Mouse (Mus musculus) layer of hippocampus, postnatal 14 days (tissue): ENCODE data around the gene Snx8. TPM values are rescaled to one million over a fixed set of nuclear protein-coding genes. Genes with fewer than 3 reads are reported as not detected.
"Not testable (repeated sequence)": the region's sequence is repeated elsewhere in the genome, so short reads cannot be mapped to it uniquely, and the experiment has no call there.

Experiments
- DNase-seq, 2 experiments: peaks; one replicate each; pipeline ENCODE4 v3.0.0; 2021 to 2022; ENCODE audit warnings: low spot score in 2 of 2, mixed read lengths in 1 of 2
- total RNA-seq, 2 experiments: library from RNA; stranded (reverse); gene quantifications; 2 replicates each; pipeline ENCODE4 v1.2.3; 2021

Snx8 gene
- total RNA-seq, 2 experiments from 2014 or later, result 13.1 to 13.3 TPM

DNA sequence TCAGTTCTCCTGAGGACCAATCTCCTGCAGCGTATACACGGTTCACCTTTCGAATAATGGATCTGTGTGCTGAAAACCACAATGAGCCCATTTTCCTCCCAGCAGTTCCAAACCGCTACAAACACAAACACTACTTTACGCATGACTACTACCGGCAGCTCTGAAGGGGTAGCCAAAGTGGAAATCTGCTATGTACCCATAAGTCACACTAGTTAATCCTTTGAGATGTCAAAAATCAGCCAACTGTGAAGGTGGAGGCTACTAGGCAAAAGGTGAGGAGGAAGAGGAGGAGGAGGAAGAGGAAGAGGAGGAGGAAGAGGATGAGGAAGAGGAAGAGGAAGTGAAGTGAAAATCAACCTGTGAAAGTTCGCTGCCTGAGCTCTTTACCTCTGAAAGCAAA is 1.8 kb downstream of the Snx8 start:
- no peak for DNase-seq

DNA sequence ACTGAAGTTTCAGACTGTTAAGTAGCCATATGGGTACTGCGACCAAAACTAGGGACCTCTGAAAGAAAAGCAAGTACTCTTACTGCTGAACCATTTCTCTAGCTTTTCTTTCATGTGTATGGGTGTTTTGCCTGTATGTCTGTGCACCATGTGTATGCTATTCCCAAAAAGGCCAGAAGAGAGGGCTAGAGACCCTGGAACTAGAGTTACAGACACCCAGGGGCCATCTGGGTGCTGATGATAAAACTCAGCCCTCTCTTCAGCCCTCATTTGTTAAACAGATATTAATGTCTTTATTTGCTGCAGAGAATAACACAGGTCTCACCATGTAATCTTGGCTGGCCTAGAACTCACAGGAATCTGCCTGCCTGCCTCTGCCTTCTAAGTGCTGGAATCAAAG is 4.6 kb downstream of the Snx8 start:
- no peak for DNase-seq

DNA sequence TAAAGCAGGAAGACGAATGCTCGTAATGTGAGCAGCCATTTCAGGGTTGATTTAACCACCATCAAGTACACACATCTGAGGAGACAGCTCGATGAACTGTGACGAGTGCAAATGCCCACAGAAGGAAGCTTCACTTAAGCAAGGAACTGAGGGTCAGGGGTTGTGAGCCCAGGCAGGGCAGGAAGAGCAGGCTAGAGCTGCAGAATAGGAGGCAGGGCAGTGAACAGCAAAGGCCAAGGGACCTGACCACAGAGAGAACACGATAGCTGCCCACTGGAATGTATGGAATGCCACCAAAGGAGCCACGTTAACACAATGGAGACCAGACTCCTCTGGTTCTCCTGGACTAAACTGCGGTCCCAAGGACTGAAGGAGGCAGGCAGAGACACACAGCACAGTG is 5.5 kb downstream of the Snx8 start:
- DNase-seq, result no peak

DNA sequence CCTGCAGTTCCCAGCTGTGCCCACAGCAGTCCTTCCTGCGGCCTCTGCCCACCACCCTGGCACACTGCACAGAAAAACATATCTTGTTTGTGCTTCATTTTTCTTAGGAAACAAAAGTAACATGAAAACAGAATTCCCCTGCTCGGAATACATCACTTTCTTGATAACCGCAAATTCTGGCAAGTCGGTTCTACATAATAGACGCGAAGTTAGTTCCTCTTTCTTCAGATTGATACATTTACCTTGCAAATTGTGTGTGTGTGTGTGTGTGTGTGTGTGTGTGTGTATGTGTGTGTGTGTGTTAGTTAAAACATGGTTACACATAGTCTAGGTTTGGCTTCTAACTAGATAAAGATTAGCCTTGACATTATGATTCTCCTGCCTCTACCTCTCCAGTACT is 6.4 kb downstream of the Snx8 start:
- DNase-seq, result no peak

DNA sequence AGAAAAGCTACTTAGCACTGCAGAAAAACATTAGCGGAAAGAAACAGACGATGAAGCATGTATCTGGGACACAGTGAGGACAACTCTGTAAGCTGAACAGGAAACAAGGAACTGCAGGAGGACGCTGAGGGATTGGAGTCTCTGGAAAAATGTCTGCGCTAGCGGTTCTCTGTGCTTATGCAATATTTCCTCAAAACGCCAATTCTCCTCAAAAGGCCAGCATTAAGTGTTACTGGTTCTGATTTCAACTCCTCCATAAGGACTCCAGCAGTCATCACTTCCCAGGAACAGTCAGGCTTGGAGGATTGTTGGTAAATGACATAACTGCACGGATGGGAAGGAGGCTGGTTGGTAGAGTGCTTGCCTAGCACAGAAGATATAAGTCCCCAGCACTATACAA is 7.9 kb downstream of the Snx8 start:
- no peak for DNase-seq

DNA sequence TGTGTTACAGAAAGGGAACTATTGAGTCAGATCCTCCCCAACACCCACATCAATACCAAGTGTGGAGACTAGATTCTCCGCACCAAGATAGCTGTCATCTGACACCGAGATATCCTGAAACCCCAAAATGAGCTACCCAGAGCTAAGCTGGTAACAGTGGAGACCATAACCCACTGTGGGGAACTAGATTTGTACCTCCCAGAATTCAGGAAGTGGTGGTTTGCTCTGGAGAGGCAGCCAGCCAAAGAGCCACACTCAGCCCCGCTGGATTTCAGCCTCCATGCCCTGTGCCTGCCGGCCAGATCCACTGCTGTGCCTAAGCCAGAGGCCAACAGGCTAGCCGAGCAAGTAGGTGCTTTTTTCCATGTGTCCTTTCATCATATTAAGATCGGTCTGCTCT is 9.8 kb downstream of the Snx8 start:
- DNase-seq, result no peak

DNA sequence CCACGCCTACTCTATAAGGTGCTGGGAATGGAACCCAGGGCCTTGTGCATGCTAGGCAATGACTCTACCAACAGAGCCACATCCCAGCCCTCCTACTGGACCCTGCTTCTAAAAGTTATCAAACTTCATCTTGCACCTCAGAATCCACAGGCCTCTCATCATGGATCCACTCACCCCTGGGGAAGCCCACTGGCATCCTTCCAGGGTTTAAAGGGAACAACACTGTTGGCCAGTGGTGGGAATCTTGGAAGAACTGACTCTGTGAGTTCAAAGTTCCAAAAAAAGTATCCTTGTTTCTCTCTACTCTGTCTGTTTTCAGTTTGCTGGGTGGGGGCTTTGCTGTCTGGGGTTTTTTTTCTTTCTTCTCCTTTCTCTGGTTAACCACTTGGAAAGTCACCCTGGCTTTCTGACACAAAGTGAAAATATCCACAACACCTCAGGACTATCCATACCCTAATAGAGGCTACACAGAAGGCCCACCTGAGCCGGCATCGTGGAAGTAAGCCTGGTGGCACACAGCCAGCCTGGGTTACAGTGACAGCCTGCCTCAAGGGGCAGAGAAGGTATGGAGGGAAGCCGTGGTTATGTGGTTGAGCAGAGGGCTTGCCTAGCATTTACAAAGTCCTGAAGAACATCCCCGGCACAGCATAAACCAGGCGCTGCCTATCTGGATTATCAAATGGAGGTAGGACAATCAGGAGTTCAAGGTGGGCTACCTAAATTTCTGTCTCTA is 10.8 kb downstream of the Snx8 start:
- no peak for DNase-seq

DNA sequence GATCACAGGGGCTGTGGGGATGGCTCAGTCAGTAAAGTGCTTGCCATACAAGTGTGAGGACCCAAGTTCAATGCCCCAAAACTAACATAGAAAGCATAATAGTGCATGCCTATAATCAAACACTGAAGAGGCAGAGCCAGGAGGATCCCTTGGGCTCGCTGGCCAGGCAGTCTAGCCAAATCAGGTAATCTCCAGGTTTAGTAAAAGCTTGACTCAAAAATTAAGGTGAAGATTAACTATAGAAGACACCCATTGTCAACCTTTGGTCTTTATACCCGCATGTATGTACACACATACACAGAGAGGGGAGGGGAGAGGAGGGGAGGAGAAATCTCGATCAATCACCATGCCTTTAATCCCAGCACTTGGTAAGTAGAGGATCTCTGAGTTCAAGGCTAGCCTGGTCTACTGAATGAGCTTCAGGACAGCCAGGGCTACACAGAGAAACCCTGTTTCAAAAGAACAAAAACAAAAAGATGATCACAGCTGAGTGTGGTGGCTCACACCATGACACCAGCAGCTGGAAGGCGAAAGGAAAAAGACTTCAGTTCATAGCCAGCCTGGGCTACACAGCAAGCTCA is 13.7 kb downstream of the Snx8 start:
- no peak for DNase-seq

DNA sequence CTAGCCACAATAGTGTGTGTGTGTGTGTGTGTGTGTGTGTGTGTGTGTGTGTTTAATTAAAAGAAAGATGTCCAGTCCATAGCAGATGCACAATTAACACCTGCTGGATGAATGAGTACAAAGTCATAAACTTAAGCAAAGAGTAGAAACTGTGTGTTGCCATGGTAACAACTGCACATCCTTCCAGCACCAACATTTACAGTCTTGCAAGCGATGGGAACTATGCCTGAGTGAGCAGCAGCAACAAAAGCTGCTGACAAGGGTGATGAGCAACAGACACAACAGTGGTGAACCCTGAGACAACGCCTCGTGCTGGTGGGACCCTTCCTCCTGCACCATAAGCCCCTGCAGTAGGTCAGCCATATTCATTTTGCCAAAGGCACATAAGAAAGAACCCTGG is 14.8 kb downstream of the Snx8 start:
- DNase-seq, result peak in 1 of 2 experiments; percentile 14

DNA sequence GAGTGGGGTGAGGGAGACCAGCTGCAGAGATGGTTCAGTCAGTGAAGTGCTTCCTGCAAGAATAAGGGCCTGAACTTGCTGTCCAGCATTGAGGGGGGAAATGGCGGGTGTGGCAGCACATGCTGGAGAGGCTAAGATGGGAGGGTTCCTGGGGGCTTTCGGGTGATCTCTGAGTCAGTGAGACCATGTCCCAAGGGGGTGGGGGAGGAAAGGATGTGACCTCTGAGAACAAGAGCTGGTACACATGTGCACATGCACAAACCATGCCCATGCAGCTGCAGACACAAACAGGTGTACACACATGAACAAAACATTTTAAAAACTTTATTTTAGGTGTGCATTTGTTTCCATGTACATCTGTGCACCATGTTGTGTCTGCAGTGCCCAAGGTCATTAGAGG is 15.4 kb downstream of the Snx8 start:
- no peak for DNase-seq

DNA sequence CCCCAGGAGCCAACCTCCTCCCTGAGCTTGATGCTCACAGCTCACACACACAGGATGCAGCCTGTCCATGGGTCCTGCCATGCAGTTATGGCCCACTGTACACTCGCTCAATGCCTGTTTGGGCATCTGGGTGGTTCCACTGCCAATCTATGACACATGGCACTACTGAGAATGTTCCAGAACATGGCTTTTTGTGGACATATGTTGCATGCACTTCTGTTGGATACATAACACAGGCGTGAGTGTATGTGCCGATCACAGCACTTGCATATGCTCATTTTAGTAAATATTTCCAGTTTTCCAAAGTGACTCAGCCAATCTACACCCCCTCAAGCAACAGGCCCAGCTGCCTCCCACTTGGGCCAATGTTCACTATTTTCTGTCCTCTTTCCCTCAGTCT is 17.4 kb downstream of the Snx8 start:
- peak; percentile 61 to 85 for DNase-seq

DNA sequence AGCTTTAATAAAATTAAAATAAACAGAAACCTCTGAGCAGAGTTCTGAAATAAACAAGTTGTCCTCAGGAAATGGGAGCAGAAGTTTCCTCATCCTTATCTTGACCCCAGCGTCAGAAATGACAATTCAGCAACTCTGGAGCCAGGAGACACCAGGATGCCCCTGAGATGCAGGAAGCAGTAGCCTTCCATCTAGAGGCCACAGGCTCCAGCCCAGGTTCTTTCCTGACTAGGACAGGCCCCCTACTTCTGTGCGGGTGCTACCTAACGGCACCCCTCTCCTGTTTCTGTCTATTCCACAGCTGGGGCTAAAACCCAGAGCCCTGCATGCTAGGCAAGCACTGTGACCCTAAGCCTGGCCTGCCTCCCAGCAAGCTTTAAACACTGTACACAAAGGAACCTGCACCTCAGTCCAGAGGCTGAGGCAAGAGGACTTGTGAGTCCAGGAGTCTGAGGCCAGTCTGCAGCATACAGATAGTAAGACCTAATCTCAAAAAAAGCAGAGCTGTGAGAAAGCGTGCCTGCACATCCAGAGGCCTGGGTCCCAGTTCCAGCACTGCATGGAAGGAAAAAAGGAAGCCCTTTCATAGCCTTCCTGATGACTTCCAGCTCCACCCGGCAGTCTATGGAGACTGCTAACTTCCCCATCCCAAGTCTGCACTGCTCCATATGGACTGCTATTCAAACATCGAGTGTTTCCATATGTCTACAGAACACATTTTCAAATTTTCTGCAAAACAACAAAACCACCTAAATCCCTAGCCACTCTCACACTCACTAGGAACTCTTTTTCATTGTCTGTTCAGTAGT is 18.4 kb downstream of the Snx8 start:
- no peak for DNase-seq

DNA sequence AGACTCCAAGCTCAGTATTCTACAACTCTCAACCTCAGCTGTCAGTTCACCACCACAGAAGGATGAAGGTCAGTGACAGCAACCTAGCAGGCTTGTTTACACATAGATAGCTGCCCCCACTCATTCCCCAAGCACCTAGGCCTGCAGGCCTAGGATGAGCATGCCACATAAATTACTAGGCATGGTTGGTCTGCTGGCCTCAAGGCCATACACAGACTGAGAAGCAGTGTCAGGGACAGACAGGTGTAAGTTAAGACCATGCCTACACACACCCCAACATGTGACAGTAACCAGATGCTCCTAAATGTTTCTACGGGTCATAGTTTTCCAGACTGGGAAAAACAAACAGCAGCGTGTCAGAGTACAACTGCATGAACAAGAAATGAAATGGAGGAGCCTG is 19.6 kb downstream of the Snx8 start:
- DNase-seq, result no peak

DNA sequence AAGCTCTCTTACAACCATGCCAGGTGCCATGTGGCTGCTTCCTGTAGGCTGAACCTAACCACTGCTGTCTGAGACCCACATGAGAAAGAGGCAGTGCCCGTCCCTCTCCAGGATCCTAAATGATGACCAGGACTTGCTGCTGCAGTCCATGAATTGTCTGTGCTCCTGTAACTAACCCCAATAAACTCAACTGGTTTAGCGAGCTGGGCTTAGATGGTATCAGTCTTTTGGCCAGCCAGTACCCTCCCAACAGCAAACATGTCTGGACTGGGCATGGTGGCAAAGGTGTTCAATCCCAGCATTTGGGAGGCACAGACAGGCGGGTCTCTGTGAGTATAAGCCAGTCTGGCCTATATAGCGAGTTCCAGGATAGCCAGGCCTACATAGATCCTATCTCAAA is 20.1 kb downstream of the Snx8 start:
- no peak for DNase-seq

DNA sequence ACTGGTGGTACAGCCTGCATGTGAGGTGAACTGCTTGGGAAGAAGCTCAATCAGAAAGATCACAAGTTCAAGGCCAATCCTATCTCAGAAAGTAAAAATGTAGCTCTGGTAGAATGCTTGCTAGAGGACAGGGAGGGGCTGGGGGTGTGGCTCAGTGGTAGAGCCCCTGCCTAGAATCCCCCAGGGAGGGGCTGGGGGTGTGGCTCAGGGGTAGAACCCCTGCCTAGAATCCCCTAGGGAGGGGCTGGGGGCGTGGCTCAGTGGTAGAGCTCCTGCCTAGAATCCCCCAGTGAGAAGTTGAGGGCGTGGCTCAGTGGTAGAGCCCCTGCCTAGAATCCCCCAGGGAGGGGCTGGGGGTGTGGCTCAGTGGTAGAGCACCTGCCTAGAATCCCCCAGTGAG is 20.9 kb downstream of the Snx8 start:
- not testable (repeated sequence) for DNase-seq

DNA sequence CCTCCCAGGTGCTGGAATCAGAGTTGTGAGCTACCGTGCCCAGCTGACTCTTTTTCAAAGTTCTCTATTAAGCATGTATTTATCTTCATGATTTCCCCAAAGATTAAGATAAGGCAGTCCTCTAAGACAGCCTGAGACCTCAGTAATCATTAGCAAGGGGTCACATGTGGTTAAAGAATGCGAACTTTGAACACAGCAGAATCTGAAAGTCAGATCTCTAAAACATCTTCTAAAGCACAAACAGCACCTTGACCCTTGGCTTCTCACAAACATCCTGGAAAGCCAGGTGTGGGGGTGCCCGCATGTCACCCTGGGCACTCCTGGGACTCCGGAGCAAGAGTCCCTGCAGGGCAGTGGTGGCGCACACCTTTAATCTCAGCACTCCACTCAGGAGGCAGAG is 24.6 kb downstream of the Snx8 start:
- DNase-seq, result no peak

DNA sequence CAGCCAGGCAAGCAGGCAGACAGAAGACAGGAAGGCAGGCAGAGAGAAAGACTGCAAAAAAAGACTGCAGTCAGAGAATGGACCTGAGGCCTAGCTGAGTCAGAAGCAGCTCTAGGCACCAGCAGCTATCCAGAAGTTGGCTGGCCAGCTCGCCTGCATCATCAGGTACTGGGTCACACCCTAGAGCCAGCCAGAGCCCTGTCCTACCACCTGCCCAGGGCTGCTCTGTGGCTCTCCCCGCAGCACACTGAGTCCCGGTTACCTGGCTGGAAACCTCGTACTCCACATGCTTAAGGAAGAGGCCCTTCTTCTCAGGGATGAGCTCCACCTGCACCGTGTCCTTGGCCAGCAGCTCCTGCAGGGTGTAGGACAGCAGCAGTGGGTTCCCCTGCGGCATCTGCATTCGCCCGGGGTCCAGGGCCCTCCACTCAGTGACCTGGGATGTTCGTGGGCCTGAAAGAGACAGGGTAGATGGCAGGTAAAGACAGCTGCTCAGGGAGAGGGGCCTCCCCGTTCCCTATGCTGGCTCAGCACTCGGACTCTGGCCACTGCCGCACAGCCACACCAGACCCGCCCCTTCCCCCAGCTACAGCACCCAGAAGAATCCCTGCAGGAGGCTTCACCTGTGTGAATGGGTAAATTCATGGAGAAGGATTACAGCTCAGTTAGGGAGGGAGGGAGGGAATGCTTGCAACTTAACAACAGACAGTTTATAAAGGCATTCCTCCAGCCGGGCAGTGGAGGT is 29.0 kb downstream of the Snx8 start:
- no peak for DNase-seq

DNA sequence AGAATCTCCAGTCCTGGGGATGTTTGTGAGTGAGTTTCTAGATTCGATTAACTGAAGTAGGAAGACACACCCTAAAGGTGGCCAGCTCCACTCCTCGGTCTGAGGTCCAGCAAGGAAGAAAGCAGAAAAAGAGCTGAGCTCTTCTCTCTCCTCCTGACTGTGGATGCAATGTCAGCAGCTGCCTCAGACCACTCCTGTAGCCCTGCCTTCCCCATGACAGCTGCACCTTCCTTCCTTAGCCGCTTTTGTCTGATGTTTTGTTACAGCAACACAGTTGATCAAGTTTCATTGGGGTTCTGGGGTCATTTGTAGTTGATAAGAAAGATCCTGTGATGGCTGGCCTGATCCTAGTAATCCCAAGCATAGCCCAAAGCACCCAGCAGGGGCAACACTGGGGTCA is 31.6 kb downstream of the Snx8 start:
- DNase-seq, result no peak

DNA sequence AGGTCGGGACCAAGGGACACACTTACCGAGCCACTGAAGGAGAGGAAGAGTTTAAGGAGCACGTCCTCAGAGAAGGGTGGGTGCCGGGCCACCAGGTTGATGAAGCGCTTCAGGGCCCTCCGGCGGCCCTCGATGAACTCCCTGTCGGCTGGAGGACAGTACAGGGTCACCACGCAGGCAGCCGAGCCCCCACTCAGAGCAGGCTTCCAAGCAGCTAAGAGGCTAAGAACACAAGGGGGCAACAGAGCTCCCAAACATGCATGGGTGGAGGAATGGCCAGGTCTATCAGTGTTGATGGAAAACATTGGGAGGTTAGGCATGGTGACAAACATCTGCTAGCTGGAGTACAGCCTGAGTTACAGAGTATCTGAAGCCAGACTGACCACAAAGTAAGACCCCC is 33.1 kb downstream of the Snx8 start:
- DNase-seq, result no peak

DNA sequence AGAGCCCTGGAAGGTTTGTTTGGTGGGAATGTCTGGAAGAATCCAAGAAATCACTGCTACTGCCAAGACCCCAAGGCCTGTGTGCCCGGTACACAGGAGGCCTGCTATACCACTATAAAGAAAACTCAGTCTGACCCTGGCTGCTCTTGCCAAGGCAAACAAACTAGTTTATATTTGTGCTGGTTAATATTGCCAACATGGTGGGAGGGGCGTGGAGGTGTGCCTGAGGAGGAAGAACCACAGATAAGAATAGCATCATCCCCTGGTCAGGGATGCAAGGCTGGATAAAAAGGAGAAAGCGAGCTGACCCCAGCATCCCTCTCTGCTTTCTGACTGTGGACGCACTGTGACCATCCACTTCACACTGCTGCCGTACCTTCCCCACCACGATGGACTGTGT is 36.7 kb downstream of the Snx8 start:
- DNase-seq, result no peak

DNA sequence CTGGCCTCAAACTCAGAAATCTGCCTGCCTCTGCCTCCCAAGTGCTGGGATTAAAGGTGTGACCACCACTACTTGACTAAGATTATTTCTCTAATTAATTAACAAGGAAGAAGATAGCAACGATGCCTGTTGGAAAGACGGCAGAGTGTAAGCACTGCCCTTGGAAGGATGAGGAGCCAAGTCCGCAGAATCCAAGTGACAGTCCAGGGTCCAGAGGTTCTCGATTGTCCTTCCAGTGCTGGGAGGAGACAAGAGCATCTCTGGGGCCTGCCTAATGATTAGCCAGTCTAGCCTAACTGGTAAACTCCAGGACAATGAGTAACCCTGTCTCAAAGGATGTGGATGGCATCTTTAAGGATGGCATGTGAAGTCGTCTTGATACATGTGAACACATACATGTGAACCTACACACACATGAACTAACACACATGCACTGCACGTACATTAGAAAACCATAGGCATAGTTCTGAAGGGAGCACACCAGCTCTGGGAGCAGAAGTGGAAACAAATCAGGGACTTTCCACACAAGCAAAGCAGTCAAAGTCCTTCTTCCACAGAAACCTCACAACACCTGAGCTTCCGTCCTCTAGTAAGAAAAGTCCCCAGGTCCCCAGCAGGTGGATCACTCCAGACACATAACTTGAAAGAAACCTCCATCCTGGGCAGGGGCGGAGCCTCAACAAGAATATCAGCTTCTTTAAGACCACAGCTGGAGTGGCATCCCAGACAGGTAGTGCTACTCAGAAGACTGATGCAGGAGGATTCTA is 38.1 kb downstream of the Snx8 start:
- DNase-seq, result no peak
